Mouse (Mus musculus) A20 (cell line): Measurements from ENCODE around the gene Scgb1b27.
A peak's percentile ranks its signal among the peaks of the same experiment; 100 is the strongest.
"Not testable (repeated sequence)": the region's sequence is repeated elsewhere in the genome, so short reads cannot be mapped to it uniquely, and the experiment has no call there.

ENCODE experiments used
- DNase-seq: peaks from one replicate; pipeline ENCODE4 v3.0.0-alpha.2; 2011; ENCODE audit warnings: low read depth, low spot score

Gene Scgb1b27

GRCm38 (mm10) chr7:34021183-34021582, at the start of gene Scgb1b27:
Scgb1b27 (plus strand) TSS chr7:34021483.
- DNase-seq = not testable (repeated sequence)

GRCm38 (mm10) chr7:33982281-33982680, 39.0 kb upstream of the Scgb1b27 start:
- DNase-seq = peak; percentile 4

GRCm38 (mm10) chr7:34013842-34014241, 7.4 kb upstream of the Scgb1b27 start, which contains the start of gene Scgb2b27:
Scgb2b27 (minus strand) TSS chr7:34013942.
- DNase-seq = no peak

GRCm38 (mm10) chr7:34025641-34026040, 4.4 kb downstream of the Scgb1b27 start:
- DNase-seq = no peak

- not testable (repeated sequence) for DNase-seq
Observed at GRCm38 (mm10) chr7:34027202-34027601, 5.9 kb downstream of the Scgb1b27 start.

GRCm38 (mm10) chr7:34030026-34030425, 8.7 kb downstream of the Scgb1b27 start:
- no peak for DNase-seq

GRCm38 (mm10) chr7:34034579-34034978, 13.3 kb downstream of the Scgb1b27 start:
- not testable (repeated sequence) for DNase-seq

GRCm38 (mm10) chr7:34036076-34036815, 15.0 kb downstream of the Scgb1b27 start:
- not testable (repeated sequence) for DNase-seq

GRCm38 (mm10) chr7:34068132-34068531, 46.8 kb downstream of the Scgb1b27 start:
- not testable (repeated sequence) for DNase-seq
